Mouse (Mus musculus): ENCODE measurements around the gene B2m. TPM values are rescaled to one million over a fixed set of nuclear protein-coding genes. Genes with fewer than 3 reads are reported as not detected.

B2m gene
- polyA plus RNA-seq, 1 experiment from 2014 or later: 383 TPM

GRCm38 (mm10) chr2:122161542-122161941 lies 14.1 kb downstream of the B2m start:
- Histone ChIP-seq H3K4me1 (ENCODE audit: control insufficient read depth, insufficient read depth, low read length) (peaks cover 8% of the 10 kb centered on the region; the same call in 1 of the 2 replicates), H3K36me3 (ENCODE audit: control insufficient read depth, insufficient read depth, low read length) (no peaks in the 10 kb centered on the region), H3K9me3 (ENCODE audit: control insufficient read depth, low read depth, low read length) (no peaks in the 10 kb centered on the region), H3K4me3 (ENCODE audit: low read depth, low read length) (no peak overlapping the region), H3K4me2 (replicated peaks; ENCODE audit: low read depth, low read length) (no peak overlapping the region), H3K27ac (ENCODE audit: low read length) (no peak overlapping the region), H3K9ac (replicated peaks; ENCODE audit: low read depth, low read length) (no peak overlapping the region), H3K27me3 (ENCODE audit: control insufficient read depth, insufficient read depth, low read length) (no peaks in the 10 kb centered on the region)
- ATAC-seq (ENCODE audit: insufficient number of reproducible peaks, insufficient read depth, low FRiP score, low read depth): no peak
- 42% methylated on average over 4 of the region's 4 CpGs for WGBS

- H3K27me3 ChIP-seq (ENCODE audit: control insufficient read depth, insufficient read depth, low read length): no peaks in the 10 kb centered on the region
- no peak for ATAC-seq (ENCODE audit: insufficient number of reproducible peaks, insufficient read depth, low FRiP score, low read depth)
- no peak overlapping the region for H3K4me3 ChIP-seq (ENCODE audit: low read depth, low read length)
- H3K4me2 ChIP-seq (replicated peaks; ENCODE audit: low read depth, low read length): no peak overlapping the region
- no peaks in the 10 kb centered on the region for H3K9me3 ChIP-seq (ENCODE audit: control insufficient read depth, low read depth, low read length)
- no peak overlapping the region for H3K9ac ChIP-seq (replicated peaks; ENCODE audit: low read depth, low read length)
- no peak overlapping the region for H3K27ac ChIP-seq (ENCODE audit: low read length)
- peaks cover 8% of the 10 kb centered on the region; the same call in 1 of the 2 replicates for H3K4me1 ChIP-seq (ENCODE audit: control insufficient read depth, insufficient read depth, low read length)
- 85% methylated on average over 2 of the region's 2 CpGs for whole genome bisulfite sequencing
- H3K36me3 ChIP-seq (ENCODE audit: control insufficient read depth, insufficient read depth, low read length): no peaks in the 10 kb centered on the region
Measured at GRCm38 (mm10) chr2:122162529-122162928, 15.0 kb downstream of the B2m start.

- H3K9ac ChIP-seq (replicated peaks; ENCODE audit: low read depth, low read length): no peak overlapping the region
- peaks cover 7% of the 10 kb centered on the region; the same call in 1 of the 2 replicates for H3K4me1 ChIP-seq (ENCODE audit: control insufficient read depth, insufficient read depth, low read length)
- H3K4me2 ChIP-seq (replicated peaks; ENCODE audit: low read depth, low read length): no peak overlapping the region
- no peaks in the 10 kb centered on the region for H3K36me3 ChIP-seq (ENCODE audit: control insufficient read depth, insufficient read depth, low read length)
- no peaks in the 10 kb centered on the region for H3K9me3 ChIP-seq (ENCODE audit: control insufficient read depth, low read depth, low read length)
- peak overlapping the region; percentile 3; the same call in 1 of the 2 replicates for H3K27ac ChIP-seq (ENCODE audit: low read length)
- no peak overlapping the region for H3K4me3 ChIP-seq (ENCODE audit: low read depth, low read length)
- no peaks in the 10 kb centered on the region for H3K27me3 ChIP-seq (ENCODE audit: control insufficient read depth, insufficient read depth, low read length)
- ATAC-seq (ENCODE audit: insufficient number of reproducible peaks, insufficient read depth, low FRiP score, low read depth): no peak
- WGBS: 68% methylated on average over 13 of the region's 13 CpGs
Measured at GRCm38 (mm10) chr2:122163430-122164195, 16.1 kb downstream of the B2m start.

- no peaks in the 10 kb centered on the region for H3K36me3 ChIP-seq (ENCODE audit: control insufficient read depth, insufficient read depth, low read length)
- H3K4me1 ChIP-seq (ENCODE audit: control insufficient read depth, insufficient read depth, low read length): peaks cover 3% of the 10 kb centered on the region; the same call in 1 of the 2 replicates
- H3K27ac ChIP-seq (ENCODE audit: low read length): no peak overlapping the region; the same call in 1 of the 2 replicates
- H3K9ac ChIP-seq (replicated peaks; ENCODE audit: low read depth, low read length): no peak overlapping the region
- H3K4me3 ChIP-seq (ENCODE audit: low read depth, low read length): no peak overlapping the region
- H3K4me2 ChIP-seq (replicated peaks; ENCODE audit: low read depth, low read length): no peak overlapping the region
- WGBS: 83% methylated on average over 11 of the region's 11 CpGs
- H3K9me3 ChIP-seq (ENCODE audit: control insufficient read depth, low read depth, low read length): no peaks in the 10 kb centered on the region
- no peak for ATAC-seq (ENCODE audit: insufficient number of reproducible peaks, insufficient read depth, low FRiP score, low read depth)
- H3K27me3 ChIP-seq (ENCODE audit: control insufficient read depth, insufficient read depth, low read length): no peaks in the 10 kb centered on the region
Measured at GRCm38 (mm10) chr2:122164293-122164692, 16.8 kb downstream of the B2m start.

GRCm38 (mm10) chr2:122171292-122171691 lies 23.8 kb downstream of the B2m start:
- Histone ChIP-seq H3K27me3 (ENCODE audit: control insufficient read depth, insufficient read depth, low read length) (no peaks in the 10 kb centered on the region), H3K36me3 (ENCODE audit: control insufficient read depth, insufficient read depth, low read length) (no peaks in the 10 kb centered on the region), H3K4me2 (replicated peaks; ENCODE audit: low read depth, low read length) (no peak overlapping the region), H3K27ac (ENCODE audit: low read length) (no peak overlapping the region), H3K9ac (replicated peaks; ENCODE audit: low read depth, low read length) (no peak overlapping the region), H3K9me3 (ENCODE audit: control insufficient read depth, low read depth, low read length) (no peaks in the 10 kb centered on the region), H3K4me3 (ENCODE audit: low read depth, low read length) (no peak overlapping the region), H3K4me1 (ENCODE audit: control insufficient read depth, insufficient read depth, low read length) (no peaks in the 10 kb centered on the region)
- 79% methylated on average over 6 of the region's 6 CpGs for WGBS
- ATAC-seq (ENCODE audit: insufficient number of reproducible peaks, insufficient read depth, low FRiP score, low read depth): no peak

GRCm38 (mm10) chr2:122172188-122172587 lies 24.7 kb downstream of the B2m start:
- Histone ChIP-seq H3K27me3 (ENCODE audit: control insufficient read depth, insufficient read depth, low read length) (no peaks in the 10 kb centered on the region), H3K4me3 (ENCODE audit: low read depth, low read length) (no peak overlapping the region), H3K27ac (ENCODE audit: low read length) (no peak overlapping the region), H3K9ac (replicated peaks; ENCODE audit: low read depth, low read length) (no peak overlapping the region), H3K4me2 (replicated peaks; ENCODE audit: low read depth, low read length) (no peak overlapping the region), H3K36me3 (ENCODE audit: control insufficient read depth, insufficient read depth, low read length) (no peaks in the 10 kb centered on the region), H3K4me1 (ENCODE audit: control insufficient read depth, insufficient read depth, low read length) (no peaks in the 10 kb centered on the region), H3K9me3 (ENCODE audit: control insufficient read depth, low read depth, low read length) (no peaks in the 10 kb centered on the region)
- no peak for ATAC-seq (ENCODE audit: insufficient number of reproducible peaks, insufficient read depth, low FRiP score, low read depth)
- 88% methylated on average over 2 of the region's 2 CpGs for WGBS

- Histone ChIP-seq H3K27me3 (ENCODE audit: control insufficient read depth, insufficient read depth, low read length) (no peaks in the 10 kb centered on the region), H3K4me2 (replicated peaks; ENCODE audit: low read depth, low read length) (no peak overlapping the region), H3K9me3 (ENCODE audit: control insufficient read depth, low read depth, low read length) (no peaks in the 10 kb centered on the region), H3K9ac (replicated peaks; ENCODE audit: low read depth, low read length) (no peak overlapping the region), H3K4me1 (ENCODE audit: control insufficient read depth, insufficient read depth, low read length) (no peaks in the 10 kb centered on the region), H3K4me3 (ENCODE audit: low read depth, low read length) (no peak overlapping the region), H3K36me3 (ENCODE audit: control insufficient read depth, insufficient read depth, low read length) (no peaks in the 10 kb centered on the region), H3K27ac (ENCODE audit: low read length) (no peak overlapping the region)
- 73% methylated on average over 8 of the region's 8 CpGs for WGBS
- no peak for ATAC-seq (ENCODE audit: insufficient number of reproducible peaks, insufficient read depth, low FRiP score, low read depth)
Measured at GRCm38 (mm10) chr2:122180051-122180822, 32.8 kb downstream of the B2m start.

- Histone ChIP-seq H3K4me1 (ENCODE audit: control insufficient read depth, insufficient read depth, low read length) (no peaks in the 10 kb centered on the region), H3K27ac (ENCODE audit: low read length) (no peak overlapping the region), H3K36me3 (ENCODE audit: control insufficient read depth, insufficient read depth, low read length) (no peaks in the 10 kb centered on the region), H3K4me3 (ENCODE audit: low read depth, low read length) (no peak overlapping the region), H3K9ac (replicated peaks; ENCODE audit: low read depth, low read length) (no peak overlapping the region), H3K9me3 (ENCODE audit: control insufficient read depth, low read depth, low read length) (no peaks in the 10 kb centered on the region), H3K27me3 (ENCODE audit: control insufficient read depth, insufficient read depth, low read length) (no peaks in the 10 kb centered on the region), H3K4me2 (replicated peaks; ENCODE audit: low read depth, low read length) (no peak overlapping the region)
- ATAC-seq (ENCODE audit: insufficient number of reproducible peaks, insufficient read depth, low FRiP score, low read depth): no peak
- WGBS: 82% methylated on average over 4 of the region's 4 CpGs
Measured at GRCm38 (mm10) chr2:122185086-122185485, 37.6 kb downstream of the B2m start.
